Mouse (Mus musculus) heart, adult 2 months (tissue): ENCODE data around the gene Mob3b. TPM values are rescaled to one million over a fixed set of nuclear protein-coding genes. Genes with fewer than 3 reads are reported as not detected.

Experiments
- DNase-seq, 2 experiments: peaks; one replicate each; pipeline ENCODE4 v3.0.0; 2021
- H3K27ac ChIP-seq: fragments of 200-600 bp; 2 replicates; pipeline ENCODE4 v1.8.1; 2022
- H3K27me3 ChIP-seq: fragments of 200-500 bp; 2 replicates; pipeline ENCODE4 v1.6.1; 2012; ENCODE audit warnings: mild to moderate bottlenecking, low read length, inconsistent platforms, mixed read lengths; ENCODE audit not compliant: control insufficient read depth, insufficient read depth
- H3K36me3 ChIP-seq: fragments of 200-500 bp; 2 replicates; pipeline ENCODE4 v1.6.1; 2012; ENCODE audit warnings: low read length, inconsistent platforms; ENCODE audit not compliant: control insufficient read depth, insufficient read depth
- H3K4me1 ChIP-seq: fragments of 200-500 bp; 2 replicates; pipeline ENCODE4 v1.6.1; 2011; ENCODE audit warnings: low read length; ENCODE audit not compliant: control insufficient read depth, insufficient read depth
- H3K4me3 ChIP-seq: fragments of 200-600 bp; 2 replicates; pipeline ENCODE4 v1.8.1; 2022
- H3K79me2 ChIP-seq: fragments of 200-500 bp; replicated peaks from 2 replicates; pipeline ENCODE4 v1.6.1; 2012; ENCODE audit warnings: mild to moderate bottlenecking, inconsistent platforms, low read length, moderate library complexity, mixed read lengths; ENCODE audit not compliant: control insufficient read depth, insufficient read depth
- H3K9ac ChIP-seq: fragments of 200-500 bp; 2 replicates; pipeline ENCODE4 v1.6.1; 2012; ENCODE audit warnings: low read depth, mild to moderate bottlenecking, control low read depth, inconsistent platforms, low read length, mixed read lengths
- CTCF ChIP-seq: fragments of 200-600 bp; IDR thresholded peaks from 2 replicates; pipeline ENCODE4 v1.8.1; 2022; ENCODE audit warnings: antibody characterized with exemption, mild to moderate bottlenecking, moderate library complexity
- EP300 ChIP-seq: fragments of 200-500 bp; IDR thresholded peaks from 2 replicates; pipeline ENCODE4 v1.6.1; 2011; ENCODE audit warnings: low read depth, low read length, control low read depth; ENCODE audit not compliant: insufficient read depth
- POLR2A ChIP-seq: fragments of 200-500 bp; IDR thresholded peaks from 2 replicates; pipeline ENCODE4 v1.6.1; 2011; ENCODE audit warnings: mild to moderate bottlenecking, low read depth, low read length, control low read depth; ENCODE audit not compliant: insufficient read depth
- WGBS: fragments of 180-500 bp; shearing (Covaris S2); methylation state at CpG from one replicate; pipeline ENCODE4 v1.1.7; 2018; 5-methylcytosine and 5-hydroxymethylcytosine counted together
- intact Hi-C: fragments of 180-260 bp; cut with DNase I; formaldehyde crosslinking; loops from one replicate; pipeline ENCODE4 v1.15.1; 2025
- polyA plus RNA-seq: library from polyadenylated mRNA; depleted of rRNA; stranded (reverse); fragments of >200 nt; gene quantifications from 2 replicates; pipeline ENCODE4 v1.2.3, GENCODE M21; 2012
- total RNA-seq, 2 experiments: library from RNA; stranded (reverse); gene quantifications; 2 replicates each; pipeline ENCODE4 v1.2.3; 2021

The Mob3b gene
- total and polyA plus RNA-seq, 3 experiments = 0.66 to 1.4 (median 1.2) TPM

DNA sequence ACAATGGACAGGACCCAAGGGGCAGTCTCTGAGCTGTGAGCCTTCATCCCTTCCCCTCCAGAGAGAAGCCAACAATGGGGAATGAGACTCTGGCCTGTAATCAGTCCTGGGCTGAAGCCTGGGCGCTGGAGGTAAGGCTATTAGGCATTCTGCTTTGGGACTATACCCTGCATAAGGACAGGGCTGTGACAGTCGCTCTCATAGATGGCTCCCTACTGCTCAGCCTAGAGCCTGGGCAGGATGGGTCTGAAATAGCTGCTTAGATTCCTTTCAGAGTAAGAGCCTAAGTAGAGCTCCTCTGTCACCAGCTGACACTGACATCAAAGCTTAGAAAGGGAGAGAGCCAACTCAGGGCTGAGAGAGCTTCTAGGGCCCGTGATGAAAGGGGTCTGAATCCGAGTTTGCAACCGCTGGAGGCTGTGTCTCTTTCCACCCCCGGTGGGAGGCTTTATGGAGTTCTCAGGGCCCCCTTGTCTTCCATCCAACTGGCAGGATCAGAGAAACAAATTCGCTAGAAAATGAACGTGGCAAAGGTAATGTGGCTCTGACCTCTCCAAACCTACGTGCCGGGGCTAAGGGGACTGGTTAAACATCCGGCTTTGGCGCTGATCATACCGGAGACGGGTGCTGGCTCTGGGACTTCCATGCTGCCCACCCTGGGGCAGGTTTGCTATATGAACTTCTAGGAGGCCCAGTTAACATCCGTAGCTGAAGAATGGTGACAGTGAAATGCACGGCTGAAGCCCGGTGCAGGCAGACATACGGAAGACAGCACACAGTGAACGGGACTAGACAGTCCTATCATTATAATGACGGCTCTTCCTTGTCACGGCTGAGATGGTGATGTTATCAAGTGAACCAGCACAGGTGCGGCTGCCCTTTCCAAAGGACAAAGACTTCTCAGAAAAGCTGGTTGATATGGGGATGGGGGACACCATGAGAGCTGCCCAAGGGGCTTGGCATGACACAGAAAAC, 165.1 kb downstream of the Mob3b start:
- intact Hi-C loops = no loop called here
- Histone ChIP-seq H3K36me3 (no peaks in the 10 kb centered on the region), H3K4me1 (no peaks in the 10 kb centered on the region), H3K27me3 (no peaks in the 10 kb centered on the region), H3K4me3 (no peak overlapping the region), H3K79me2 (no peaks in the 10 kb centered on the region), H3K9ac (no peak overlapping the region), H3K27ac (no peak overlapping the region)
- TF ChIP-seq POLR2A (no peak), CTCF (no peak), EP300 (no peak)
- 78% methylated on average over 22 of the region's 22 CpGs for WGBS
- no peak for DNase-seq

DNA sequence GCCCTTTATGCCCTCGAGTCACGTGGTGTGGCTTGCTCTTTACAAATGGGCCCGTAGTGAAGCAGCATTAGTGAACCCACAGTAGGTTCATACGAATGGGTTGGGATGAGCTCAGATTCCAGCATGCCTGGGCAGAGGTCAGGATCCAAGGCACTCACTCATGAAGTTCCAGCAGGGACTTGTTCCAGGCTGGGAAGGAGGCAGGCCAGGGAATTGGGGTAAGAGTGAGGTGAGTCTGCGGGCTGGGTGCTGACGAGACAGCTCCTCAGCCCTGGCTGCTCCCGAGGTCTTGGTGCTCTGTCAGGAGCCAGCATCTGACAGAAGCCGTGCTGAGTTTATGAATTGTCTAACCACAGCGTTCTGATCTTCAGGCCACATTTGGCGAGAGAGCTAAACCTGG, 166.2 kb downstream of the Mob3b start:
- WGBS = 55% methylated on average over 10 of the region's 10 CpGs
- no peak for DNase-seq
- TF ChIP-seq CTCF (no peak), EP300 (no peak), POLR2A (no peak)
- Histone ChIP-seq H3K27me3 (no peaks in the 10 kb centered on the region), H3K27ac (no peak overlapping the region), H3K4me1 (no peaks in the 10 kb centered on the region), H3K79me2 (no peaks in the 10 kb centered on the region), H3K4me3 (no peak overlapping the region), H3K36me3 (no peaks in the 10 kb centered on the region), H3K9ac (no peak overlapping the region)
- intact Hi-C loops = no loop called here

- intact Hi-C loops = no loop called here
- 83% methylated on average over 9 of the region's 9 CpGs for WGBS
- TF ChIP-seq EP300 = no peak
- TF ChIP-seq CTCF = no peak
- no peak for TF ChIP-seq POLR2A
- Histone ChIP-seq H3K4me1 (no peaks in the 10 kb centered on the region), H3K27me3 (no peaks in the 10 kb centered on the region), H3K9ac (no peak overlapping the region), H3K79me2 (no peaks in the 10 kb centered on the region), H3K4me3 (no peak overlapping the region), H3K36me3 (no peaks in the 10 kb centered on the region), H3K27ac (no peak overlapping the region)
- DNase-seq = no peak
Observed at GRCm38 (mm10) chr4:34990659-34991058, 166.6 kb downstream of the Mob3b start.

DNA sequence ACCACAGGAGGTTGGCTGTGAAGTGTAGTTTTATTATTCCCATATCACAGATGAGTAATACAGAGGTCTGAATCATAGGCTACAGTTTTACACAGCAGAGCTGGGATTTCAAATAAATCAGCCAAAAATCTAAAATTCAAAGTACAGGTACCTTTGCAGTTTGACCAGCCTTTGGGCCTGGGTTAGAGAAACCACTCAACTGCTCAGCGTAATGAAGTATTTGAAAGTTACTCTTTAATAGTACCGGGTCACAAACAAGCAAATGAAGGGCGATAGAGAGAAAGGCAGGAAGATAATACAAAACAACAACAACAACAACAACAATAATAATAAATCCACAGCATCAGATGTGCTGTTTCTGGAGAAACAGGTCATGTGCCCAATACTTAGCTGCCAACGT, 169.7 kb downstream of the Mob3b start:
- Histone ChIP-seq H3K27me3 (no peaks in the 10 kb centered on the region), H3K4me3 (no peak overlapping the region), H3K36me3 (no peaks in the 10 kb centered on the region), H3K4me1 (no peaks in the 10 kb centered on the region), H3K27ac (no peak overlapping the region), H3K9ac (no peak overlapping the region), H3K79me2 (no peaks in the 10 kb centered on the region)
- intact Hi-C loops = no loop called here
- 92% methylated on average over 4 of the region's 4 CpGs for WGBS
- DNase-seq = no peak
- TF ChIP-seq POLR2A (no peak), EP300 (no peak), CTCF (no peak)

- H3K27me3 ChIP-seq = no peaks in the 10 kb centered on the region
- WGBS = 87% methylated on average over 12 of the region's 12 CpGs
- H3K9ac ChIP-seq = no peak overlapping the region
- intact Hi-C loops = no loop called here
- no peak overlapping the region for H3K27ac ChIP-seq
- no peaks in the 10 kb centered on the region for H3K36me3 ChIP-seq
- TF ChIP-seq POLR2A = no peak
- TF ChIP-seq EP300 = no peak
- no peak for TF ChIP-seq CTCF
- no peak overlapping the region for H3K4me3 ChIP-seq
- no peaks in the 10 kb centered on the region for H3K4me1 ChIP-seq
- DNase-seq = no peak
- no peaks in the 10 kb centered on the region for H3K79me2 ChIP-seq
Observed at GRCm38 (mm10) chr4:34987109-34987508, 170.2 kb downstream of the Mob3b start.

- H3K4me3 ChIP-seq = no peak overlapping the region
- H3K36me3 ChIP-seq = no peaks in the 10 kb centered on the region
- no peaks in the 10 kb centered on the region for H3K79me2 ChIP-seq
- no peak for TF ChIP-seq EP300
- H3K27me3 ChIP-seq = no peaks in the 10 kb centered on the region
- intact Hi-C loops = no loop called here
- H3K4me1 ChIP-seq = no peaks in the 10 kb centered on the region
- H3K27ac ChIP-seq = no peak overlapping the region
- H3K9ac ChIP-seq = no peak overlapping the region
- no peak for DNase-seq
- WGBS = 82% methylated on average over 4 of the region's 4 CpGs
Observed at GRCm38 (mm10) chr4:34986647-34987046, 170.6 kb downstream of the Mob3b start.
